Mouse (Mus musculus) lung, postnatal 0 days (tissue): ENCODE results near the gene Mynn. TPM values are rescaled to one million over a fixed set of nuclear protein-coding genes. Genes with fewer than 3 reads are reported as not detected.

Experiments
- ATAC-seq: fragments of 200-750 bp; cut with Nextera tagmentation; 2 replicates; pipeline ENCODE4 v1.8.0; 2017; ENCODE audit warnings: moderate library complexity
- DNase-seq: peaks from one replicate; pipeline ENCODE4 v3.0.0-alpha.2; 2016; ENCODE audit warnings: low spot score
- H3K27ac ChIP-seq: fragments of 300-500 bp; sonication (generic); 2 replicates; pipeline ENCODE4 v1.5.1; 2014; ENCODE audit warnings: antibody characterized with exemption, mild to moderate bottlenecking, low read length, mixed read lengths
- H3K27me3 ChIP-seq: fragments of 300-500 bp; sonication (generic); replicated peaks from 2 replicates; pipeline ENCODE4 v1.6.1; 2014; ENCODE audit warnings: low read length, mixed read lengths; ENCODE audit not compliant: insufficient read depth
- H3K36me3 ChIP-seq: fragments of 300-500 bp; sonication (generic); 2 replicates; pipeline ENCODE4 v1.6.1; 2014; ENCODE audit warnings: low read length, mixed read lengths; ENCODE audit not compliant: insufficient read depth
- H3K4me1 ChIP-seq: fragments of 300-500 bp; sonication (generic); 2 replicates; pipeline ENCODE4 v1.6.1; 2014; ENCODE audit warnings: antibody characterized with exemption, low read depth, low read length, mixed read lengths; ENCODE audit not compliant: insufficient read depth
- H3K4me2 ChIP-seq: fragments of 300-500 bp; sonication (generic); replicated peaks from 2 replicates; pipeline ENCODE4 v1.6.1; 2014; ENCODE audit warnings: low read depth, mild to moderate bottlenecking, low read length, moderate library complexity, mixed read lengths
- H3K4me3 ChIP-seq: fragments of 300-500 bp; sonication (generic); 2 replicates; pipeline ENCODE4 v1.5.1; 2014; ENCODE audit warnings: low read depth, low read length
- H3K9ac ChIP-seq: fragments of 300-500 bp; sonication (generic); replicated peaks from 2 replicates; pipeline ENCODE4 v1.6.1; 2014; ENCODE audit warnings: low read depth, mild to moderate bottlenecking
- H3K9me3 ChIP-seq: fragments of 300-500 bp; sonication (generic); 2 replicates; pipeline ENCODE4 v1.6.1; 2016; ENCODE audit warnings: low read length, mixed read lengths
- CTCF ChIP-seq: IDR thresholded peaks from 2 replicates; pipeline ENCODE4 v1.5.1; 2016; ENCODE audit warnings: antibody characterized with exemption, mild to moderate bottlenecking
- EP300 ChIP-seq: IDR thresholded peaks from 2 replicates; pipeline ENCODE4 v1.6.1; 2016; ENCODE audit warnings: antibody characterized with exemption, mild to moderate bottlenecking, control low read depth
- WGBS: fragments of 180-500 bp; shearing (Covaris S2); extraction: QIAGEN DNeasy Blood & Tissue Kit; methylation state at CpG from one replicate; pipeline ENCODE4 v1.1.7; 2014; 5-methylcytosine and 5-hydroxymethylcytosine counted together
- polyA plus RNA-seq: library from polyadenylated mRNA; unstranded; fragments of >200 nt; fragmentation: Nextera tagmentation; extraction: Ambion mirVana; gene quantifications from 2 replicates; pipeline ENCODE4 v1.2.1, GENCODE M21; 2015

The Mynn gene
- polyA plus RNA-seq, 1 experiment from 2014 or later: 17.0 TPM

DNA sequence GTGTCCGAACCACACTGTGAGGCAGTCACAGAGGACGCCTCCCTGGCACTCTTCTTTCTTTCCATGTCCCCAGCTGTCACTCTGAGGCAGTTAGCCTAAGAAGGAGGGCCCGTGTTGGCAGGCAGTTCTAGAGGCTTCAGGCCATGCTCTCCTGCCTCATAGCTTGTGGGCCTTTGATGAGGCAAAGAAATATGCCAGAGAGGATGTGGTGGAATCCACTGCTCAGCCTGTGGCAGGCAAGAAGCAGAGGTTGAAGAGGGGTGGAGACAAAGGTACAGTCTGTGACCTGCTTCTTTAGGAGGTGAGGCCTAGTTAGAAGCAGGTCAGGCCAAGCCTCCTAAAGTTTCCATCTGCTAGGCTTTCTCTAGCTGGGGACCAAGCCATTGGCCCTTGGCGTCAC is 9.1 kb downstream of the Mynn start:
- Histone ChIP-seq H3K9me3 (no peaks in the 10 kb centered on the region), H3K4me3 (no peak overlapping the region), H3K4me2 (no peak overlapping the region), H3K4me1 (no peaks in the 10 kb centered on the region), H3K27ac (no peak overlapping the region), H3K27me3 (no peaks in the 10 kb centered on the region), H3K9ac (no peak overlapping the region), H3K36me3 (peaks cover 44% of the 10 kb centered on the region)
- 91% methylated on average over 4 of the region's 4 CpGs for WGBS
- no peak for ATAC-seq
- TF ChIP-seq CTCF (no peak), EP300 (no peak)
- DNase-seq: no peak

DNA sequence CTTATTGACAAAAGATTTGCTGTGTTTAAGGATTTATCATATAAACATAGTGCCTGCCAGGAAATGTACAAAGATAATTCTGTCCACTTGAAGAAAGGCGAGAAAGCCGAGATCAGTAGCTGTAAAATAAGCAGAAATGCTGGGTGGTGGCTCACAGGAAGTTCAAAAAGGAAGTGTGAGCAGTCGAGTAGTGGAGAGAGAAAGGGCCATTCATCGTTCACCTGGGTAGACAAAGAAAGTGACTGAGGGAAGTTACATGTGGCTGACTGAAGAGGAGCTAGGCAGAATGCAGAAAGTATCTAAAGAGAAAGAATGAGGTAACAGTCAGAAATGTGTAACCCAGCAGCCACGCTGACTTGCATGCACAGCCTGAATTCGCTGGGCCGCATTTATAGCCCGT is 18.3 kb downstream of the Mynn start:
- no peak for DNase-seq
- no peak for TF ChIP-seq EP300
- TF ChIP-seq CTCF: no peak
- H3K9me3 ChIP-seq: no peaks in the 10 kb centered on the region
- WGBS: 45% methylated on average over 8 of the region's 8 CpGs
- H3K4me1 ChIP-seq: no peaks in the 10 kb centered on the region
- H3K27me3 ChIP-seq: no peaks in the 10 kb centered on the region
- H3K4me2 ChIP-seq: no peak overlapping the region
- no peak overlapping the region for H3K9ac ChIP-seq
- no peak overlapping the region for H3K27ac ChIP-seq
- H3K36me3 ChIP-seq: peaks cover 2% of the 10 kb centered on the region
- no peak for ATAC-seq
- H3K4me3 ChIP-seq: no peak overlapping the region

DNA sequence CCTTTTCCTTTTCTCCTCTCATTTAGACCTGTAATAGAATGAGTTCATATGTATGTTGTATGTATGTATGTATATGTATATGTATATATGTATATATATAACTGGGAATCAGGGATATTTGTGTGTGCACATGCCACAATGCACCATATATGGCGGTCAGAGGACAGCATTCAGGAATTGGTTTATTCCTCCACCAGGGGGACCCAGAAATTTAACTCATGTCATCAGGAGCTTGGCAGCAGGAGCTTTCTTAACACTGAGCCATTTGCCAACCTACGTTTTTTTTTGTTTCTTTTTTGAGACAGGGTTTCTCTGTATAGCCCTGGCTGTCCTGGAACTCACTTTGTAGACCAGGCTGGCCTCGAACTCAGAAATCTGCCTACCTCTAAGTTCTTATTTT is 31.8 kb downstream of the Mynn start:
- no peak overlapping the region for H3K4me2 ChIP-seq
- 52% methylated on average over 3 of the region's 3 CpGs for WGBS
- no peaks in the 10 kb centered on the region for H3K9me3 ChIP-seq
- no peak overlapping the region for H3K27ac ChIP-seq
- no peaks in the 10 kb centered on the region for H3K36me3 ChIP-seq
- ATAC-seq: no peak
- DNase-seq: no peak
- H3K4me1 ChIP-seq: no peaks in the 10 kb centered on the region
- TF ChIP-seq CTCF (peak; percentile 26), EP300 (no peak)
- no peak overlapping the region for H3K4me3 ChIP-seq
- H3K9ac ChIP-seq: no peak overlapping the region
- no peaks in the 10 kb centered on the region for H3K27me3 ChIP-seq

DNA sequence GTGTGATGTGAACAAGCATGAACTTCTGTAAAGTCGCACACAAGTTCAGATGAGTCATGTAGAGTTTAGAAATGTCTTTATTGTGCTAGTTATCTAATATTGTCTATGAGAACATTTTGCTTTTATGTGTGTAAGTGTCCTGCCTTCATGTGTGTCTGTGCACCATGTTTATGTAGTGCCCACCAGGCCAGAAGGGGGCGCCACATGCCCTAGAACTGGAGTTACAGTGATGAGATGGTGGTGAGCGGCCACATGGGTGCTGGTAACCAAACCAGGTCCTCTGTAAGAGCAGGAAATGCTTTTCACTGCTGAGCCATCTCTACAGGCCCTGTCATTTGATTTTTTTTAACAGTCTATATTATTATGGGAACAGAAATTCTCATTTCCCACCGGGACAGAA is 33.8 kb downstream of the Mynn start:
- no peaks in the 10 kb centered on the region for H3K36me3 ChIP-seq
- 76% methylated on average over 4 of the region's 4 CpGs for WGBS
- no peak overlapping the region for H3K4me2 ChIP-seq
- no peak overlapping the region for H3K27ac ChIP-seq
- no peak for DNase-seq
- H3K4me3 ChIP-seq: no peak overlapping the region
- H3K9ac ChIP-seq: no peak overlapping the region
- no peaks in the 10 kb centered on the region for H3K4me1 ChIP-seq
- ATAC-seq: no peak
- no peaks in the 10 kb centered on the region for H3K27me3 ChIP-seq
- no peaks in the 10 kb centered on the region for H3K9me3 ChIP-seq
- TF ChIP-seq CTCF (no peak), EP300 (no peak)

DNA sequence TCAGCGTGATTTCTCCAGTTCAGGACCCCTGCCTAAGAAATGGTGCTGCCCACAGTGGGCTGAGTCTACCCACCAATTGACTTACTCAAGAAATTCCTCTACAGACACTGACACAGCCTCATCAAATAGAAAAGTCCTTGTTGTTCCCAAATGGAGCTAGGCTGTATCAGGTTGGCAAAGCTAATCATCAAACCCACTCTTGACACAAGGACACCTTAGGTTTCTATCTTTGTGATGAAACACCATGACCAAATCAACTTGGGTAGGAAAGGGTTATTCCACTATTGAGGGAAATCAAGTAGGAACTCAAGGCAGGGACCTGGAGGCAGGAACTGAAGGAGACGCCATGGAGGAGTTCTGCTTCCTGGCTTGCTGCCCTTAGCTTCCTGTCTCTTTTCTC is 42.3 kb downstream of the Mynn start, which contains the start of gene Lrriq4:
Gene Lrriq4 (plus strand): TSS at position 301 of the 400 bp plus-strand sequence.
- WGBS: 60% methylated on average over 2 of the region's 2 CpGs
- no peak within 1 kb of the TSS for H3K4me2 ChIP-seq
- H3K27me3 ChIP-seq: no peaks in the 10 kb centered on the region
- no peak for ATAC-seq
- no peaks in the 10 kb centered on the region for H3K9me3 ChIP-seq
- no peak within 1 kb of the TSS for H3K4me3 ChIP-seq
- no peak within 1 kb of the TSS for H3K9ac ChIP-seq
- H3K27ac ChIP-seq: no peak within 1 kb of the TSS
- DNase-seq: no peak
- TF ChIP-seq EP300 (no peak), CTCF (no peak)
- peaks cover 5% of the 10 kb centered on the region; the same call in 1 of the 2 replicates for H3K4me1 ChIP-seq
- no peaks in the 10 kb centered on the region for H3K36me3 ChIP-seq

DNA sequence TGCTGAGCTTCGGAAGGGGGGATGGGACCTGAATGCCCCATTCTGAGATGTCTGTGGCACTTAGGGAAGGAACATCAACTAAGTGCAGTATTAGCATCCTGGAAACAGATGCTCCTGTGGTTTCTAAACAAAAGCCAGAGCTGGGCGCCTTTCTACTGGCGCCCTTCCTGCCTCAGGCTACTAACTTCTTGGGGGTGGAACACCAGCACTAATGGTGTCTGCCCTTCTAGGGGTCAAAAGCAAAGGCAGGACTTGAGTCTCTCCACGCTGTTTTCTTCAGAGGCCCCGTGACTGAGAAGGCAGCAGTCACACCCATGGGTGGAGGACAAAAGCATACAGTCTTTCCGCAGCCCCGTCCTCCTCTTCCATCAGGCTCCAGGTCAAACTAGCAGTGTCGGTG is 44.9 kb downstream of the Mynn start:
- no peaks in the 10 kb centered on the region for H3K9me3 ChIP-seq
- no peak for DNase-seq
- TF ChIP-seq CTCF (no peak), EP300 (no peak)
- H3K4me3 ChIP-seq: no peak overlapping the region
- peaks cover 13% of the 10 kb centered on the region; the same call in 1 of the 2 replicates for H3K4me1 ChIP-seq
- no peaks in the 10 kb centered on the region for H3K27me3 ChIP-seq
- H3K27ac ChIP-seq: no peak overlapping the region
- no peak for ATAC-seq
- H3K36me3 ChIP-seq: no peaks in the 10 kb centered on the region
- WGBS: 48% methylated on average over 8 of the region's 8 CpGs
- no peak overlapping the region for H3K4me2 ChIP-seq
- no peak overlapping the region for H3K9ac ChIP-seq

DNA sequence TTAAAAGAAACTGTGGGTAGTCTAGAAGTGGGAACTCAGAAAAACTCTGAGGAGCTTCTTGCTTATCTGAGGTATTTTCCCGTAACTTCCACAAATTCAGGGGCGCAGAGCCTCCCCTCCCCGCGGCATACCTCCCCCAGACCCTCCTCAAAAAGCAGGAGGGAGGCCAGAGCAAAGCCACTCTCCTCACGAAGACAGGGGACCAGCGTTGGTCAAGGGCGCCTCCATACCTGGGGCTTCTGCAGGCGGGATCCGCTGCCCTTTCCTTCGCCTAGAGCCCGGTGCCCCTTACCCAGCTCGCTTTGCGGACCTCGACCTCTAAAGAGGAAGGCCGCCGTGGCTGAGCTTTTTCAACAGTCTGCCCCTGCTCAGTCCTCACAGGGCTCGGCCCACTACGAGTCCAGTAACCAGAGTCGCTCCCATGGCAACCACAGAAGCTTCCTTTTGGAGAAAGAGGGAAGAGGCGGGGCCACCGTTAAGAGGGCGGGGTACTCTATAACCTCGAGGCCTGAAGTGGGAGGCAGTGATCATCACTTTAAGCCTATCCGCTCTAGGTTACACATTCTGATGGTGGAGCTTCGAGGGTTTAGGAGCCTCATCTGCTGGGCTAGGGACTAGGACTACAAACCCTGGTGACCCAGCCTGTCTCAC is 45.7 kb downstream of the Mynn start, which contains the start of gene Lrrc34:
Gene Lrrc34 (minus strand): TSS at position 430 of the 651 bp plus-strand sequence.
- no peaks in the 10 kb centered on the region for H3K9me3 ChIP-seq
- peak; percentile 81 for DNase-seq
- peak within 1 kb of the TSS; percentile 6 for H3K4me3 ChIP-seq
- WGBS: 3% methylated on average over 24 of the region's 25 CpGs
- H3K9ac ChIP-seq: no peak within 1 kb of the TSS
- no peaks in the 10 kb centered on the region for H3K36me3 ChIP-seq
- TF ChIP-seq EP300 (no peak), CTCF (no peak)
- H3K27ac ChIP-seq: no peak within 1 kb of the TSS
- peak; percentile 92 for ATAC-seq
- H3K4me1 ChIP-seq: peaks cover 13% of the 10 kb centered on the region; the same call in 1 of the 2 replicates
- no peaks in the 10 kb centered on the region for H3K27me3 ChIP-seq
- H3K4me2 ChIP-seq: peak within 1 kb of the TSS; percentile 46
